Mouse (Mus musculus) CH12F3 (cell line): ENCODE measurements around the gene Sdr16c6.

Source experiments
- in situ Hi-C: fragments of 300-500 bp; cut with MboI; formaldehyde crosslinking; loops from 2 replicates; pipeline ENCODE4 v1.14.3; 2020; ENCODE audit warnings: low sequenced_read_pairs

Sdr16c6 gene

DNA sequence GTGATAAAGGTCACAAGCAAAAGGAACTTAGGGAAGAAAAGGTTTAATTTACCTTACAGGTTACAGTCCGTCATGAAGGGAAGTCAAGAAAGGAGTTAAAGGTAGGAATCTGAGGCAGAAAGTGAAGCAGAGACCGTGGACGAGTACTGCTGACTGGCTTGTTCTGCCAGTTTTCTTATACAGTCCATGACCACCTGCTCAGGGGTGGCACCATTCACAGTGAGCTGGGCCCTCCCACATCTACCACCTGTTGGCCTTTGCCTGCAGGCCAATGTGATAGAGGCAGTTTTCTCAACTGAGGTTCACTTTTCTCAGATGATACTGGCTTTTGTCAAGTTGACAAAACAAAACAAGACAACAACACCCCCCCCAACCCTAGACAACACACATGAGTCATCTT lies at the start of gene Sdr16c6:
TSS of gene Sdr16c6 (minus strand) at position 151 of the 400 bp plus-strand sequence.
- in situ Hi-C loops: no loop called here

GRCm38 (mm10) chr4:4080180-4080579 lies 2.9 kb upstream of the Sdr16c6 start:
- in situ Hi-C loops: no loop called here

DNA sequence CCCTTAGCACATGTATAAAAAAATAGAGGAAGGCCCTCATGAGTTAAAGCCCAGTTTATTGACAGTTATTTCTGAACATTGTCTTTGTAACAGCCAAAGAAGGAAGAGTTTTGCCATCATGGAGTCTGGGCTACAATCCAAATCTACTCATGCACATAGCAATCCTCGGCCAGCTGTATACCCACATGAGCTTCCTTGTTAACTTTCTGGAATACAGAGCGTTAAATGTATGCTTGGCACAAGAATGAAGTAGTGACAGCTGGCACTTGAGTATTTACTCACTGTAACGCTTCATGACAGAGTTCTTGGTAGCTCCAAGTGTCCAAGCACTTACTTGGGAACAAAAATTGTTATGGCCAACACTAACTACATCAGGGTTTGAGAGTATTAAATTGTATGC lies 1.8 kb upstream of the Sdr16c6 start:
- in situ Hi-C loops: no loop called here

GRCm38 (mm10) chr4:4076001-4076400 lies 1.3 kb downstream of the Sdr16c6 start:
- in situ Hi-C loops: no loop called here
